In genomic region chr11:76770566-76770965, GRCm38 (mm10) we compare ENCODE assay signal across 25 mouse cellular contexts.
"Had no signal": no experiment of that assay in that cellular context is flagged by ENCODE, and none has a peak within 500 bp of the region (broad histone marks: within the 10 kb centered on the region; RNA-seq: fewer than 3 reads in every experiment).

No protein-coding gene starts in this region.

- DNase-seq: forebrain, postnatal 0 days; gastrocnemius, postnatal 14 days; gastrocnemius, postnatal 36 days; heart, adult 18-20 months; heart, postnatal 14 days; heart, postnatal 36 days; kidney, adult 11 months; kidney, adult 2 months; kidney, adult 9 months; kidney, postnatal 14 days; kidney, postnatal 36 days; layer of hippocampus, adult 9-11 months; layer of hippocampus, postnatal 36 days; left cerebral cortex, postnatal 4 days had no signal

- H3K27ac ChIP-seq: heart, embryonic 10.5 days; heart, embryonic 13.5 days; heart, embryonic 15.5 days; hindbrain, embryonic 13.5 days; hindbrain, embryonic 15.5 days; hindbrain, postnatal 0 days; kidney, embryonic 15.5 days; kidney, postnatal 0 days; limb, embryonic 13.5 days; limb, embryonic 15.5 days had no signal

- H3K4me1 ChIP-seq: hindbrain, embryonic 13.5 days; hindbrain, embryonic 15.5 days had no signal

- H3K36me3 ChIP-seq: heart, embryonic 10.5 days; heart, embryonic 13.5 days; heart, embryonic 15.5 days; hindbrain, embryonic 13.5 days; hindbrain, embryonic 15.5 days; kidney, embryonic 15.5 days; limb, embryonic 13.5 days; limb, embryonic 15.5 days had no signal

- H3K4me3 ChIP-seq: heart, embryonic 10.5 days; heart, embryonic 13.5 days; heart, embryonic 15.5 days; hindbrain, embryonic 13.5 days; hindbrain, embryonic 15.5 days; kidney, embryonic 15.5 days; limb, embryonic 13.5 days; limb, embryonic 15.5 days had no signal

- H3K9me3 ChIP-seq: heart, embryonic 10.5 days; heart, embryonic 13.5 days; heart, embryonic 15.5 days; hindbrain, embryonic 13.5 days; hindbrain, embryonic 15.5 days; kidney, embryonic 15.5 days; limb, embryonic 13.5 days; limb, embryonic 15.5 days had no signal

- H3K27me3 ChIP-seq: hindbrain, embryonic 13.5 days; hindbrain, embryonic 15.5 days; kidney, embryonic 15.5 days; limb, embryonic 13.5 days; limb, embryonic 15.5 days had no signal

- H3K4me2 ChIP-seq: heart, embryonic 13.5 days; heart, embryonic 15.5 days; hindbrain, embryonic 13.5 days; hindbrain, embryonic 15.5 days; kidney, embryonic 15.5 days; limb, embryonic 13.5 days; limb, embryonic 15.5 days had no signal

- ATAC-seq: forebrain, postnatal 0 days; hindbrain, postnatal 0 days; inflammation-experienced regulatory T-cells, adult 6 months had no signal

- H3K9ac ChIP-seq: forebrain, postnatal 0 days; heart, embryonic 13.5 days; heart, embryonic 15.5 days; hindbrain, embryonic 13.5 days; hindbrain, embryonic 15.5 days; kidney, embryonic 15.5 days; limb, embryonic 13.5 days; limb, embryonic 15.5 days had no signal
